Mouse (Mus musculus) forebrain, postnatal 0 days (tissue): Measurements from ENCODE around the gene Arid3b. TPM values are rescaled to one million over a fixed set of nuclear protein-coding genes. Genes with fewer than 3 reads are reported as not detected.

Source experiments
- ATAC-seq: fragments of 200-750 bp; cut with Nextera tagmentation; 2 replicates; pipeline ENCODE4 v1.8.0; 2017; ENCODE audit warnings: mild to moderate bottlenecking, moderate library complexity
- DNase-seq: peaks from one replicate; pipeline ENCODE4 v3.0.0-alpha.2; 2015
- H3K27ac ChIP-seq: fragments of 300-500 bp; sonication (generic); 2 replicates; pipeline ENCODE4 v1.5.1; 2014; ENCODE audit warnings: low read depth, mild to moderate bottlenecking, antibody characterized with exemption, low read length, moderate library complexity, mixed read lengths
- H3K27me3 ChIP-seq: fragments of 300-500 bp; sonication (generic); 2 replicates; pipeline ENCODE4 v1.6.1; 2014; ENCODE audit warnings: mild to moderate bottlenecking, low read length, mixed read lengths; ENCODE audit not compliant: insufficient read depth
- H3K36me3 ChIP-seq: fragments of 300-500 bp; sonication (generic); 2 replicates; pipeline ENCODE4 v1.6.1; 2014; ENCODE audit warnings: mild to moderate bottlenecking, moderate library complexity; ENCODE audit not compliant: insufficient read depth
- H3K4me1 ChIP-seq: fragments of 300-500 bp; sonication (generic); 2 replicates; pipeline ENCODE4 v1.6.1; 2014; ENCODE audit warnings: antibody characterized with exemption; ENCODE audit not compliant: insufficient read depth
- H3K4me2 ChIP-seq: fragments of 300-500 bp; sonication (generic); 2 replicates; pipeline ENCODE4 v1.6.1; 2014; ENCODE audit warnings: low read depth, mild to moderate bottlenecking, moderate library complexity
- H3K4me3 ChIP-seq: fragments of 300-500 bp; sonication (generic); 2 replicates; pipeline ENCODE4 v1.5.1; 2014; ENCODE audit warnings: low read depth, low read length, mixed read lengths
- H3K9ac ChIP-seq: fragments of 300-500 bp; sonication (generic); 2 replicates; pipeline ENCODE4 v1.6.1; 2014; ENCODE audit warnings: mild to moderate bottlenecking
- H3K9me3 ChIP-seq: fragments of 300-500 bp; sonication (generic); 2 replicates; pipeline ENCODE4 v1.6.1; 2016; ENCODE audit warnings: low read length
- CTCF ChIP-seq: sonication (generic); IDR thresholded peaks from 2 replicates; pipeline ENCODE4 v1.5.1; 2016; ENCODE audit warnings: antibody characterized with exemption, control low read depth, low read depth
- WGBS: fragments of 180-500 bp; shearing (Covaris S2); extraction: QIAGEN DNeasy Blood & Tissue Kit; methylation state at CpG from one replicate; pipeline ENCODE4 v1.1.7; 2014; 5-methylcytosine and 5-hydroxymethylcytosine counted together
- polyA plus RNA-seq: library from polyadenylated mRNA; unstranded; fragments of >200 nt; fragmentation: Nextera tagmentation; extraction: Ambion mirVana; gene quantifications from 2 replicates; pipeline ENCODE4 v1.2.1, GENCODE M21; 2015
- total RNA-seq: library from RNA; depleted of rRNA; stranded (reverse); fragments of >200 nt; gene quantifications from 2 replicates; pipeline ENCODE4 v1.2.3, GENCODE M21; 2014; rRNA removed

Gene Arid3b
- total and polyA plus RNA-seq, 2 experiments from 2014 or later = 3.1 to 4.7 TPM

GRCm38 (mm10) chr9:57750901-57751300, 85.7 kb downstream of the Arid3b start:
- H3K4me1 ChIP-seq = no peaks in the 10 kb centered on the region
- H3K9me3 ChIP-seq = no peaks in the 10 kb centered on the region
- H3K4me2 ChIP-seq = no peak overlapping the region
- WGBS = 88% methylated on average over 7 of the region's 7 CpGs
- H3K9ac ChIP-seq = no peak overlapping the region
- H3K4me3 ChIP-seq = no peak overlapping the region
- ATAC-seq = no peak
- no peak overlapping the region; the same call in 1 of the 2 replicates for H3K27ac ChIP-seq
- TF ChIP-seq CTCF = no peak
- H3K36me3 ChIP-seq = peaks cover 100% of the 10 kb centered on the region
- H3K27me3 ChIP-seq = no peaks in the 10 kb centered on the region
- no peak for DNase-seq

- peaks cover 91% of the 10 kb centered on the region for H3K36me3 ChIP-seq
- no peak overlapping the region for H3K9ac ChIP-seq
- no peaks in the 10 kb centered on the region for H3K4me1 ChIP-seq
- no peak for TF ChIP-seq CTCF
- no peak overlapping the region for H3K4me3 ChIP-seq
- no peak overlapping the region for H3K4me2 ChIP-seq
- 57% methylated on average over 1 of the region's 1 CpGs for WGBS
- DNase-seq = no peak
- H3K27ac ChIP-seq = no peak overlapping the region
- H3K9me3 ChIP-seq = no peaks in the 10 kb centered on the region
- no peaks in the 10 kb centered on the region for H3K27me3 ChIP-seq
- ATAC-seq = no peak
Measured at GRCm38 (mm10) chr9:57748831-57749230, 87.8 kb downstream of the Arid3b start.

- Histone ChIP-seq H3K9me3 (no peaks in the 10 kb centered on the region), H3K9ac (no peak overlapping the region), H3K4me1 (no peaks in the 10 kb centered on the region), H3K27me3 (no peaks in the 10 kb centered on the region), H3K27ac (no peak overlapping the region), H3K4me3 (no peak overlapping the region), H3K4me2 (no peak overlapping the region), H3K36me3 (peaks cover 90% of the 10 kb centered on the region)
- DNase-seq (no peak), ATAC-seq (no peak)
- TF ChIP-seq CTCF = no peak
- WGBS = 49% methylated on average over 6 of the region's 6 CpGs
Measured at GRCm38 (mm10) chr9:57748137-57748536, 88.5 kb downstream of the Arid3b start.

GRCm38 (mm10) chr9:57747067-57747466, 89.5 kb downstream of the Arid3b start:
- DNase-seq (no peak), ATAC-seq (no peak)
- Histone ChIP-seq H3K9ac (no peak overlapping the region), H3K27ac (no peak overlapping the region), H3K36me3 (peaks cover 89% of the 10 kb centered on the region), H3K27me3 (no peaks in the 10 kb centered on the region), H3K4me1 (no peaks in the 10 kb centered on the region), H3K4me3 (no peak overlapping the region), H3K9me3 (no peaks in the 10 kb centered on the region), H3K4me2 (no peak overlapping the region)
- WGBS = 78% methylated on average over 1 of the region's 1 CpGs
- TF ChIP-seq CTCF = no peak

GRCm38 (mm10) chr9:57744462-57745091, 92.0 kb downstream of the Arid3b start:
- peak; percentile 79 for DNase-seq
- peaks cover 84% of the 10 kb centered on the region for H3K36me3 ChIP-seq
- H3K27ac ChIP-seq = no peak overlapping the region

More at GRCm38 (mm10) chr9:57744462-57745091, 92.0 kb downstream of the Arid3b start:
- H3K4me3 ChIP-seq = no peak overlapping the region
- H3K27me3 ChIP-seq = no peaks in the 10 kb centered on the region
- no peak overlapping the region for H3K4me2 ChIP-seq
- H3K4me1 ChIP-seq = no peaks in the 10 kb centered on the region
- peak; percentile 59; the same call in 1 of the 2 replicates for ATAC-seq
- H3K9ac ChIP-seq = no peak overlapping the region
- no peaks in the 10 kb centered on the region for H3K9me3 ChIP-seq
- peak; percentile 96 for TF ChIP-seq CTCF
- WGBS = 70% methylated on average over 3 of the region's 3 CpGs

Other genes starting within 250 kb of the Arid3b start
- gene Ulk3, start 247.3 kb downstream of the Arid3b start, total RNA-seq = 24.6 and 31.4 TPM in 2 replicates
- gene Ulk3, start 247.3 kb downstream of the Arid3b start, polyA plus RNA-seq = 6.0 and 15.6 TPM in 2 replicates
- gene Cplx3, start 230.5 kb downstream of the Arid3b start, total RNA-seq = 0.67 and 1.8 TPM in 2 replicates
- gene Cplx3, start 230.5 kb downstream of the Arid3b start, polyA plus RNA-seq = 1.2 and 2.6 TPM in 2 replicates
- gene Lman1l, start 216.0 kb downstream of the Arid3b start, total RNA-seq = not detected in 2 replicates
- gene Lman1l, start 216.0 kb downstream of the Arid3b start, polyA plus RNA-seq = not detected in 2 replicates
- gene Csk, start 183.2 kb downstream of the Arid3b start, total RNA-seq = 105 and 135 TPM in 2 replicates
- 37.0 and 46.3 TPM in 2 replicates for gene Csk, start 183.2 kb downstream of the Arid3b start, polyA plus RNA-seq
- not detected in 2 replicates for gene Cyp1a2, start 153.1 kb downstream of the Arid3b start, total RNA-seq
- gene Cyp1a2, start 153.1 kb downstream of the Arid3b start, polyA plus RNA-seq = not detected in 2 replicates
- 0.38 and 0.67 TPM in 2 replicates for gene Cyp1a1, start 148.9 kb downstream of the Arid3b start, total RNA-seq
- 0.30 and 0.42 TPM in 2 replicates for gene Cyp1a1, start 148.9 kb downstream of the Arid3b start, polyA plus RNA-seq
- gene Edc3, start 128.3 kb downstream of the Arid3b start, total RNA-seq = 7.2 and 10.2 TPM in 2 replicates
- gene Edc3, start 128.3 kb downstream of the Arid3b start, polyA plus RNA-seq = 23.5 and 27.8 TPM in 2 replicates
- gene Clk3, start 70.9 kb downstream of the Arid3b start, total RNA-seq = 79.7 and 105 TPM in 2 replicates
- 55.4 and 61.7 TPM in 2 replicates for gene Clk3, start 70.9 kb downstream of the Arid3b start, polyA plus RNA-seq
- gene Ubl7, start 74.2 kb upstream of the Arid3b start, total RNA-seq = 81.7 and 92.6 TPM in 2 replicates
- 152 and 155 TPM in 2 replicates for gene Ubl7, start 74.2 kb upstream of the Arid3b start, polyA plus RNA-seq
- 27.2 and 43.0 TPM in 2 replicates for gene Sema7a, start 103.3 kb upstream of the Arid3b start, total RNA-seq
- gene Sema7a, start 103.3 kb upstream of the Arid3b start, polyA plus RNA-seq = 2.4 and 3.2 TPM in 2 replicates
- gene Cyp11a1, start 169.6 kb upstream of the Arid3b start, total RNA-seq = 0.29 and 1.2 TPM in 2 replicates
- 0.77 and 0.88 TPM in 2 replicates for gene Cyp11a1, start 169.6 kb upstream of the Arid3b start, polyA plus RNA-seq
- 13.9 and 16.2 TPM in 2 replicates for gene Stra6, start 227.0 kb upstream of the Arid3b start, total RNA-seq
- 9.6 and 11.0 TPM in 2 replicates for gene Stra6, start 227.0 kb upstream of the Arid3b start, polyA plus RNA-seq